ENCODE assay signal across 8 mouse cellular contexts in the genomic region with DNA sequence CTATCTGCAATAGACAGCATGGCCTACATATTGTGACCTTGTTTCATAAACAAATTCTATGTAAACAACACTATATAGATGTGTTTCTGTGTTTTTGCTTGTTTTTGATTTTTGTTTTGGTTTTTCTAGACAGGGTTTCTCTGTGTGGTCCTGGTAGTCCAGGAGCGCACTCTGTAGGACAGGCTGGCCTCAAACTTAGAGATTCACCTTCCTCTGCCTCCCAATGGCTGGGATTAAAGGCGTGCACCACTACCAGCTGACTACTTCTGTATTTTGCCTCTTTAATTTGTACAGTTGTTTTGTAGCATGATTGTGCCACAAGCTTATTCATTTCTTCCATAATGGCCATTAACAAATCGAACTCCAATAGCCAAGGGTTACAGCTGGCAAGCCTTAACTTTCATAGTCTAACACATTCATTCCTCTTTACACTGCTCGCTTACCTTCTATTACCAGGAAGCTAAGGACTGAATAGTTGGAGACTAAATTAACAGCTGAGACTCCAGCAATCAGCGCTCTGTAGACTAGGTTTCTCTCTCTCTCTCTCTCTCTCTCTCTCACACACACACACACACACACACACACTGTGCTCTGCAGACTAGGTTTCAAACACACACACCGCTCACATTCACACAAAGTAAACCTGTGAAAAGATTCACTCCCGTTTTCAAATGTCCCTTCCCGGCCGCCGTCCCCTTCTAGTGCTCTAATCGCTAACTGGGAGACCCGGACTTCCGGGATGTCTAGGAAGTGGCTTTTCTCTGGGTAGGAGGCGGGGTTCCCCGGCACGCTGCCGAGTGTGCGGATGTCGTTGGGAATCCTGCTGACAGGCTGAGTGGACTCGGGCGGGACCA. TPM values are rescaled to one million over a fixed set of nuclear protein-coding genes. Genes with fewer than 3 reads are reported as not detected.
DNase-seq lines count a peak whose midpoint lies in the region; ATAC-seq and TF ChIP-seq lines count a peak whose summit lies in the region.

Gene Vps33b, plus strand, starts transcription at position 753 of the 854 bp plus-strand sequence.

- H3K9ac ChIP-seq in kidney, embryonic 15.5 days = peak within 1 kb of the TSS; percentile 55

- DNase-seq in A20 (ENCODE audit: low read depth, low spot score) (peak; percentile 92), liver (peak; percentile 95)
- DNase-seq in heart, embryonic 10.5 days (ENCODE audit: low spot score) = peak; percentile 97
- DNase-seq in spleen, postnatal 4 days (ENCODE audit: low spot score in 2 of 2) = peak; percentile 93 to 97

- peak within 1 kb of the TSS; percentile 68 for H3K27ac ChIP-seq in bone marrow macrophage, adult 2 months (ENCODE audit: insufficient read depth, low read depth, low read length)
- H3K27ac ChIP-seq in embryonic fibroblast, embryonic 13.5 days (ENCODE audit: insufficient read depth, low read length) = peak within 1 kb of the TSS; percentile 64
- H3K27ac ChIP-seq in heart, embryonic 10.5 days = peak within 1 kb of the TSS; percentile 89
- H3K27ac ChIP-seq in kidney, embryonic 15.5 days = peak within 1 kb of the TSS; percentile 45

- 4% methylated on average over 21 of the region's 21 CpGs for whole genome bisulfite sequencing in heart, embryonic 10.5 days
- 4% methylated on average over 21 of the region's 21 CpGs for WGBS in kidney, embryonic 15.5 days

- TF ChIP-seq CTCF in bone marrow macrophage, adult 2 months (IDR thresholded peaks at IDR 0.05; ENCODE audit: low read depth, low read length) = no peak
- TF ChIP-seq CTCF in embryonic fibroblast, embryonic 13.5 days (IDR thresholded peaks at IDR 0.05; ENCODE audit: borderline replicate concordance, insufficient read depth, low read length) = no peak

- H3K9me3 ChIP-seq in heart, embryonic 10.5 days = peaks cover under 1% of the 10 kb centered on the region; the same call in 1 of the 2 replicates
- H3K9me3 ChIP-seq in kidney, embryonic 15.5 days (replicated peaks) = peaks cover under 1% of the 10 kb centered on the region; the same call in 1 of the 2 replicates

- ATAC-seq in kidney, embryonic 15.5 days (replicated peaks; ENCODE audit: low FRiP score) = peak; percentile 90
- peak; percentile 96 for ATAC-seq in monocyte, adult 5-6 weeks (replicated peaks; ENCODE audit: insufficient number of reproducible peaks, low FRiP score, low TSS enrichment, poor library complexity, severe bottlenecking)

- H3K27me3 ChIP-seq in heart, embryonic 10.5 days (ENCODE audit: insufficient read depth, poor library complexity, severe bottlenecking) = no peaks in the 10 kb centered on the region
- H3K27me3 ChIP-seq in kidney, embryonic 15.5 days = no peaks in the 10 kb centered on the region

- no peak for TF ChIP-seq POLR2A in bone marrow macrophage, adult 2 months (IDR thresholded peaks at IDR 0.05; ENCODE audit: borderline replicate concordance, low read depth, low read length)
- peak; percentile 72 for TF ChIP-seq POLR2A in embryonic fibroblast, embryonic 13.5 days (IDR thresholded peaks at IDR 0.05; ENCODE audit: low read depth, low read length)

- peak within 1 kb of the TSS; percentile 94 for H3K4me3 ChIP-seq in bone marrow macrophage, adult 2 months (ENCODE audit: insufficient read depth, low read length)
- H3K4me3 ChIP-seq in embryonic fibroblast, embryonic 13.5 days (ENCODE audit: insufficient read depth, low read length) = peak within 1 kb of the TSS; percentile 94
- H3K4me3 ChIP-seq in heart, embryonic 10.5 days = peak within 1 kb of the TSS; percentile 90
- peak within 1 kb of the TSS; percentile 64 for H3K4me3 ChIP-seq in kidney, embryonic 15.5 days (replicated peaks)

- H3K36me3 ChIP-seq in heart, embryonic 10.5 days = peaks cover 51% of the 10 kb centered on the region
- H3K36me3 ChIP-seq in kidney, embryonic 15.5 days = peaks cover 49% of the 10 kb centered on the region

- peak within 1 kb of the TSS; percentile 81 for H3K4me2 ChIP-seq in kidney, embryonic 15.5 days

- H3K4me1 ChIP-seq in bone marrow macrophage, adult 2 months (ENCODE audit: control insufficient read depth, insufficient read depth, low read length) = peaks cover 16% of the 10 kb centered on the region
- H3K4me1 ChIP-seq in embryonic fibroblast, embryonic 13.5 days (ENCODE audit: control insufficient read depth, insufficient read depth, low read length) = no peaks in the 10 kb centered on the region
- peaks cover 23% of the 10 kb centered on the region for H3K4me1 ChIP-seq in heart, embryonic 10.5 days
- peaks cover 18% of the 10 kb centered on the region for H3K4me1 ChIP-seq in kidney, embryonic 15.5 days

RNA-seq across cellular contexts. Expression of gene Vps33b, which starts in this region (rescaled TPM):
- 12.9 and 13.5 TPM in 2 replicates for polyA plus RNA-seq in bone marrow macrophage, adult 2 months (2012; ENCODE audit: insufficient read depth, insufficient read length, missing spikeins)
- polyA plus RNA-seq in embryonic fibroblast, embryonic 13.5 days (2011; ENCODE audit: insufficient read length, low read depth, missing spikeins) = 10.7 and 12.0 TPM in 2 replicates
- polyA plus RNA-seq in heart, embryonic 10.5 days (2016; fragmentation: Nextera tagmentation; extraction: Ambion mirVana) = 14.5 and 15.3 TPM in 2 replicates
- polyA plus RNA-seq in kidney, embryonic 15.5 days (2015; fragmentation: Nextera tagmentation; extraction: Ambion mirVana) = 14.6 and 15.4 TPM in 2 replicates
- 35.8 to 53.3 TPM (median 47.4 TPM) in 3 replicates for total RNA-seq in monocyte, adult 5-6 weeks (2017)

Comparison
In these comparisons a context has a peak if more than half of its experiments do, and no peak if none do; other contexts are left out.
1. Peak in every context shown above with its lines: DNase-seq, ATAC-seq, H3K4me3 ChIP-seq and H3K27ac ChIP-seq.